Mouse (Mus musculus): Measurements from ENCODE around the gene Ank3. TPM values are rescaled to one million over a fixed set of nuclear protein-coding genes. Genes with fewer than 3 reads are reported as not detected.

The Ank3 gene
- total and polyA plus RNA-seq, 2 experiments from 2014 or later, result 23.4 to 64.7 TPM

GRCm38 (mm10) chr10:69793079-69793478 is 394.5 kb downstream of the Ank3 start:
- peak; percentile 72 for TF ChIP-seq CTCF (IDR thresholded peaks at IDR 0.05; ENCODE audit: low read depth)
- no peak for TF ChIP-seq EP300 (IDR thresholded peaks at IDR 0.05; ENCODE audit: low read depth)
- ATAC-seq (ENCODE audit: insufficient read depth, low read depth), result peak; percentile 85

GRCm38 (mm10) chr10:69795656-69796055 is 397.1 kb downstream of the Ank3 start:
- H3K36me3 ChIP-seq (replicated peaks; ENCODE audit: control insufficient read depth, insufficient read depth, low read length), result no peaks in the 10 kb centered on the region
- H3K9me3 ChIP-seq (replicated peaks; ENCODE audit: control insufficient read depth, low read length), result no peaks in the 10 kb centered on the region
- H3K4me1 ChIP-seq (ENCODE audit: control insufficient read depth, insufficient read depth), result peaks cover 30% of the 10 kb centered on the region
- 58% methylated on average over 3 of the region's 3 CpGs for WGBS
- H3K27ac ChIP-seq (ENCODE audit: low read depth), result no peak overlapping the region
- no peak overlapping the region for H3K4me2 ChIP-seq (ENCODE audit: low read depth, low read length)
- no peak for ATAC-seq (ENCODE audit: insufficient read depth, low read depth)
- no peak overlapping the region for H3K4me3 ChIP-seq (ENCODE audit: low read depth, low read length)
- DNase-seq (ENCODE audit: low spot score), result no peak
- H3K27me3 ChIP-seq (ENCODE audit: control insufficient read depth, insufficient read depth, low read length), result no peaks in the 10 kb centered on the region
- no peak for TF ChIP-seq EP300 (IDR thresholded peaks at IDR 0.05; ENCODE audit: low read depth)
- TF ChIP-seq CTCF (IDR thresholded peaks at IDR 0.05; ENCODE audit: low read depth), result no peak
- no peak overlapping the region for H3K9ac ChIP-seq (replicated peaks; ENCODE audit: low read depth, low read length)

More at GRCm38 (mm10) chr10:69793079-69793478, 394.5 kb downstream of the Ank3 start:
- peak overlapping the region; percentile 39 for H3K27ac ChIP-seq (ENCODE audit: low read depth)
- peak overlapping the region; percentile 13; the same call in 1 of the 2 replicates for H3K4me2 ChIP-seq (ENCODE audit: low read depth, low read length)
- H3K4me1 ChIP-seq (ENCODE audit: control insufficient read depth, insufficient read depth), result peaks cover 33% of the 10 kb centered on the region
- no peaks in the 10 kb centered on the region for H3K9me3 ChIP-seq (replicated peaks; ENCODE audit: control insufficient read depth, low read length)
- no peak overlapping the region for H3K4me3 ChIP-seq (ENCODE audit: low read depth, low read length)
- no peak overlapping the region for H3K9ac ChIP-seq (replicated peaks; ENCODE audit: low read depth, low read length)
- no peaks in the 10 kb centered on the region for H3K36me3 ChIP-seq (replicated peaks; ENCODE audit: control insufficient read depth, insufficient read depth, low read length)
- no peaks in the 10 kb centered on the region for H3K27me3 ChIP-seq (ENCODE audit: control insufficient read depth, insufficient read depth, low read length)
- 40% methylated on average over 9 of the region's 9 CpGs for WGBS
- DNase-seq (ENCODE audit: low spot score), result peak; percentile 87

DNA sequence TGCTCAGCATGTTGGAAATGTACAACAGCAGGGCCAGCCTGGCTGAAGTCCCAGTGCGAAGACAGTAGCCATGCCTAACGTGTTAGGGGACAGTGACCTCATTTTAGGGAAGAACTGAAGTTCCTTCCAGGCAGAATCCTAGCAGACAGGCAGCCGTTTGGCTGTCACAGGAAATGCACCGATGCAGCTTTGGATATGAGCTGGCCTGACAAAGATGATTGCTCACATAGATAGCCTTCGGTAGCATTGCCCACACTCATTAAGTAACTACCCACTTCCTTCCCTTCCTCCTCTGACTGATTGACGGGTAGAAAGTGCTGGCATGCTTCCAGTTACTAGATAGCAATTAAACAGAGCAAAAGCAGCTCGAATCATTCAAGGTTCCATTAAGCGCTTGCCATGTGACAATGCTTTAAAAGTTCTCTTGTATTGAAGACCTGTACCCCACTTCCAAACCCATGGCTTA is 397.9 kb downstream of the Ank3 start:
- H3K9me3 ChIP-seq (replicated peaks; ENCODE audit: control insufficient read depth, low read length), result no peaks in the 10 kb centered on the region
- H3K4me3 ChIP-seq (ENCODE audit: low read depth, low read length), result no peak overlapping the region
- TF ChIP-seq CTCF (IDR thresholded peaks at IDR 0.05; ENCODE audit: low read depth) (no peak), EP300 (IDR thresholded peaks at IDR 0.05; ENCODE audit: low read depth) (no peak)
- H3K9ac ChIP-seq (replicated peaks; ENCODE audit: low read depth, low read length), result no peak overlapping the region
- DNase-seq (ENCODE audit: low spot score) (no peak), ATAC-seq (ENCODE audit: insufficient read depth, low read depth) (0 out of 2 replicates have a peak, but pooled peaks have one; percentile 18)
- no peaks in the 10 kb centered on the region for H3K36me3 ChIP-seq (replicated peaks; ENCODE audit: control insufficient read depth, insufficient read depth, low read length)
- H3K27me3 ChIP-seq (ENCODE audit: control insufficient read depth, insufficient read depth, low read length), result no peaks in the 10 kb centered on the region
- 22% methylated on average over 8 of the region's 8 CpGs for WGBS
- H3K27ac ChIP-seq (ENCODE audit: low read depth), result 0 out of 2 replicates have a peak overlapping the region, but pooled peaks have one; percentile 0
- peaks cover 30% of the 10 kb centered on the region for H3K4me1 ChIP-seq (ENCODE audit: control insufficient read depth, insufficient read depth)
- H3K4me2 ChIP-seq (ENCODE audit: low read depth, low read length), result no peak overlapping the region

DNA sequence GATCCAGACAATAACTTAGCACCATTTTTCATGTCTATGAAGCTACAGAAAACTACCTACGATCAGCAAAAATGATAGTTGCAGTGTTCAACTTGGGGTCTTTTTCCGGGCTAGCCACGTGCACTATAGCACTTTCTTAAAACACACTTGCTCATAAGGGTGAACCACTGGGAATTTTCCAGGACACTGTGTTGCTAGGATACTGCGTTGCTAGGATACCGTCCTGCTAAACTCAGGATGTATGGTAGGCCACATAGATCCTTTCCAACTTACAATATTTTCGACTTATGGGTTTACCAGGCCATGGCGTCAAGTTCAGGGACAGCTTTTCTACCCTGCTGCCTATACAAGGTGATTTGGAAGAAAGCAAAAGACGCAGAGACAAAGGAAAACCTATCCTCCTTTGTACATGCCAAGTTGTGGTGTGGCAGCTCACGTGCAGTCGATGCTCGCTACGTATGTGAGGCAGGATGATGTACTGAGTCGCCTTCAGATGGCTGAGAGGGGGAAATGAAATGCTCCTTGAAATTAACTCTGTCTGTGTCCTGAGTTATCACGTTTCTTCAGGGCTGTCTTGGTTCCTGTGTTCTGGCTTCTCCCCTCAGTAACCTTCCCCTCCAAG is 404.7 kb downstream of the Ank3 start:
- Histone ChIP-seq H3K27ac (ENCODE audit: low read depth) (no peak overlapping the region), H3K27me3 (ENCODE audit: control insufficient read depth, insufficient read depth, low read length) (no peaks in the 10 kb centered on the region), H3K9ac (replicated peaks; ENCODE audit: low read depth, low read length) (no peak overlapping the region), H3K36me3 (replicated peaks; ENCODE audit: control insufficient read depth, insufficient read depth, low read length) (no peaks in the 10 kb centered on the region), H3K9me3 (replicated peaks; ENCODE audit: control insufficient read depth, low read length) (no peaks in the 10 kb centered on the region), H3K4me3 (ENCODE audit: low read depth, low read length) (no peak overlapping the region), H3K4me1 (ENCODE audit: control insufficient read depth, insufficient read depth) (no peaks in the 10 kb centered on the region), H3K4me2 (ENCODE audit: low read depth, low read length) (no peak overlapping the region)
- DNase-seq (ENCODE audit: low spot score) (no peak), ATAC-seq (ENCODE audit: insufficient read depth, low read depth) (no peak)
- WGBS, result 87% methylated on average over 14 of the region's 14 CpGs
- TF ChIP-seq CTCF (IDR thresholded peaks at IDR 0.05; ENCODE audit: low read depth), result no peak
- no peak for TF ChIP-seq EP300 (IDR thresholded peaks at IDR 0.05; ENCODE audit: low read depth)

- no peak overlapping the region for H3K27ac ChIP-seq (ENCODE audit: low read depth)
- WGBS, result 73% methylated on average over 6 of the region's 6 CpGs
- TF ChIP-seq EP300 (IDR thresholded peaks at IDR 0.05; ENCODE audit: low read depth), result no peak
- no peak for TF ChIP-seq CTCF (IDR thresholded peaks at IDR 0.05; ENCODE audit: low read depth)
- no peaks in the 10 kb centered on the region for H3K27me3 ChIP-seq (ENCODE audit: control insufficient read depth, insufficient read depth, low read length)
- no peaks in the 10 kb centered on the region for H3K4me1 ChIP-seq (ENCODE audit: control insufficient read depth, insufficient read depth)
- no peaks in the 10 kb centered on the region for H3K9me3 ChIP-seq (replicated peaks; ENCODE audit: control insufficient read depth, low read length)
- H3K4me2 ChIP-seq (ENCODE audit: low read depth, low read length), result no peak overlapping the region
- ATAC-seq (ENCODE audit: insufficient read depth, low read depth) (no peak), DNase-seq (ENCODE audit: low spot score) (no peak)
- H3K9ac ChIP-seq (replicated peaks; ENCODE audit: low read depth, low read length), result no peak overlapping the region
- H3K36me3 ChIP-seq (replicated peaks; ENCODE audit: control insufficient read depth, insufficient read depth, low read length), result peaks cover 11% of the 10 kb centered on the region
- H3K4me3 ChIP-seq (ENCODE audit: low read depth, low read length), result no peak overlapping the region
Measured at GRCm38 (mm10) chr10:69804613-69805012, 406.0 kb downstream of the Ank3 start.

DNA sequence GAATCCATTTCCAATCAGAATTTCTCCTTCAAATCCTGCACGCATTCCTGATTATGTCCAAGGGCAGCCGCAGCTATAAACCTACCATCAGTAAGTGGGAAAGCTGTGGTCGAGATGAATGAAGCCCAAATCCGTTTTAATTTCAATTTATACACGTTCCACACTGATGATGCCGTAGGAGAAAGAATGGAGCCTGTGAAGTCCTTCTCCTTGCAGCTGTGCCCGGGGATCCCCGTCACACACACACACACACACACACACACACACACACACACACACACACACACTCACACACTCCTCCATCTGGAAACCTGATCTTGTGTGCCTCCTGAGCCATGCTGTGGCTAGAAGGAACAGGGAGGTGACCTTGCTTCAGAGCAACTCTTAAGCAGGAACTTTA is 412.2 kb downstream of the Ank3 start:
- peaks cover 33% of the 10 kb centered on the region for H3K36me3 ChIP-seq (replicated peaks; ENCODE audit: control insufficient read depth, insufficient read depth, low read length)
- TF ChIP-seq EP300 (IDR thresholded peaks at IDR 0.05; ENCODE audit: low read depth) (no peak), CTCF (IDR thresholded peaks at IDR 0.05; ENCODE audit: low read depth) (no peak)
- H3K9me3 ChIP-seq (replicated peaks; ENCODE audit: control insufficient read depth, low read length), result no peaks in the 10 kb centered on the region
- no peak for DNase-seq (ENCODE audit: low spot score)
- no peaks in the 10 kb centered on the region for H3K4me1 ChIP-seq (ENCODE audit: control insufficient read depth, insufficient read depth)
- no peak overlapping the region for H3K9ac ChIP-seq (replicated peaks; ENCODE audit: low read depth, low read length)
- H3K4me3 ChIP-seq (ENCODE audit: low read depth, low read length), result no peak overlapping the region
- no peak for ATAC-seq (ENCODE audit: insufficient read depth, low read depth)
- H3K4me2 ChIP-seq (ENCODE audit: low read depth, low read length), result no peak overlapping the region
- H3K27ac ChIP-seq (ENCODE audit: low read depth), result no peak overlapping the region
- H3K27me3 ChIP-seq (ENCODE audit: control insufficient read depth, insufficient read depth, low read length), result no peaks in the 10 kb centered on the region
- WGBS, result 93% methylated on average over 8 of the region's 8 CpGs
